Mouse (Mus musculus) urinary bladder, adult 18-20 months (tissue): Measurements from ENCODE around the gene Fam129c.

Experiments
- DNase-seq, 2 experiments: peaks; one replicate each; pipeline ENCODE4 v3.0.0; 2022; ENCODE audit warnings: low spot score in 2 of 2, mixed read lengths in 2 of 2

Gene Fam129c

DNA sequence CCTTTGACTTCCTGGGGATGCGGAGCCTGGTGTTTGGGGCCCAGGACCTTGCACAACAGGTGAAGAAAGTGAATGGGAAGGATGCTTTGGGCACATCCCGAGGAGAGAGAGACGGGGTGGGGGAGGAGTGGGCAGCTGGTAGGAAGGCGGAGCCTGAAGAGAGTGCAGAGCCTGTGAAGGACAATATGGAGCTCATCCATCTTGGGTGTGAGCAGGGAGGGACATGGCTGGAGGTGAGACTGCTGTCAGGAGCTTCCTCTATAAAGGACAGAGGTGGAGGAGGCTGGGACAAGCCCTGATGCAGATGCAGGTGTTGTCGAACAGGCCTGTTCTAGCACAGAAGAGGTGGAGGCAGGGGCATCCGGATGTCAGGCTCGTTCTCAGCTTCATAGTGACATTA, 6.6 kb downstream of the Fam129c start:
- no peak for DNase-seq

DNA sequence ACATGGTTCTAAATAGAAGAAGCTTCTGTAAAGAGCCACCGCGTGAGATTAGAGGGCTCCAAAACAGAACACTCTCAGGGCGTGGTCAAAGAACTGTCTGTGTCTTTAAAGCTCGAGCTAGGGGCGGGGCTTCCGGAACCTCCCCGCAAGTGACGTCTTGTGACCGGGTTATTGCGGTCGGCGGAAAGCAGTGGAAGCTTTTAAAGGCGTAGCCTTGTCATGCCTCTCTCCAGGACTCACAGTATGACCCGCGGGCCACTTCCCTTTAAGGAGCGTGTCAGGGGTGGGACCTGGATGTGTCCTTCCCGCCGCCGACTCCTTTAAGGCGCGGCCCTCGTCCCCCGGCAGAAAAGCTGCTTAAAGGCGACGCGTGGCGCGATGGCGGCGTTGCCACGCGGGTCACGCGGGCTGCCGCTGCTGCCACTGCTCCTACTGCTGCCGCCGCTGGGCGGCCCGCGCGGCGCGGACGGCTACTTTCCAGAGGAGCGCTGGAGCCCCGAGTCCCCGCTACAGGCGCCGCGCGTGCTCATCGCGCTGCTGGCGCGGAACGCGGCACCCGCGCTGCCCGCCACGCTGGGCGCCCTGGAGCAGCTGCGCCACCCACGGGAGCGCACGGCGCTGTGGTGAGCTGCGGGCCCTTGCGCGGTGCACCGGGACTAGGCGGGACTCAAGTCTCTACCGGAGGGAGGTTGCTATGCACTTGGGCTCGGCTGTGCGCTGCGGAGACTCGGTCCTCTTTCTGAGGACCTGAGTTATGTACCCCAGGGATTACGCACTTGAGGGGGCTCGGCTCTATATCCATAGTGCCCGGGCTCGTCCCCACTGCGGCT, 13.6 kb downstream of the Fam129c start, which contains the start of gene Colgalt1:
Colgalt1 (plus strand) TSS at position 177 of the 830 bp plus-strand sequence.
- peak; percentile 80 to 96 for DNase-seq

DNA sequence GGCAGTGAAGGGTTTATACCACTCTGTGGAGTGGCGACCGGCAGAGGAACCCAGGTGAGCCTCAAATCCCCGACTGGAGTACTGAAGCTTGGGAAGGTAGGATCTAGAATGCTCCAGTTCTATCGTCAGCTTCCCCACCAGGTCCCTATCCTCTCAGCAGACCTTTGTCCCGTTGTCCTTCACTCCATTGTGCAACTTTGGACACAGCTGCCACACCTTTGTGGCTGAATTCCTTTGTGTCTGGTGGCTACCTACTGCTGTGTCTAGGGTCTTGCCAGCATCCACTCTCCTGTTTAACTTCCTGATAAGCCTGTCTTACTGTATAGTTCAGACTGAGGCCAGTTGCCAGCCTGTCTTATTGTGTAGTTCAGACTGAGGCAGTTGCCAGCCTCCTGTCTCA, 14.7 kb downstream of the Fam129c start:
- no peak for DNase-seq

DNA sequence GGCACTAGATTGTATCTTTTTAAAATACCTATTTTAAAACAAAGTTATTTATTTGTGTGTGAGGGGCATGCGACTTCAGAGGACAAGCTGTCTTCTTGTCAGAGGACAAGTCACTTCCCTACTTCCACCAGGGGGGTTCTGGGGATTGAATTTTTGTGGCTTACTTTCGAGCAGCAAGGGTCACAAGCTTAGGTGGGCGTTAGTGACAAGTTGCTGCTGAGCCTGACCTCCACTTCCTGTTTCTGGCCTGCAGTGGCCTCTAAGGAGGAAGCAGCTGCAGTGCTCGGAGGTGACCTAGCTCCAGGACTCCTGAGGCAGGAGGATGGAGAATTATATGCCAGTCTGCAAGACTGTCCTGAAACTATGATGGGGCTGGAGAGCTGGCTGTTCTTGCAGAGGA, 16.0 kb downstream of the Fam129c start:
- DNase-seq: no peak

DNA sequence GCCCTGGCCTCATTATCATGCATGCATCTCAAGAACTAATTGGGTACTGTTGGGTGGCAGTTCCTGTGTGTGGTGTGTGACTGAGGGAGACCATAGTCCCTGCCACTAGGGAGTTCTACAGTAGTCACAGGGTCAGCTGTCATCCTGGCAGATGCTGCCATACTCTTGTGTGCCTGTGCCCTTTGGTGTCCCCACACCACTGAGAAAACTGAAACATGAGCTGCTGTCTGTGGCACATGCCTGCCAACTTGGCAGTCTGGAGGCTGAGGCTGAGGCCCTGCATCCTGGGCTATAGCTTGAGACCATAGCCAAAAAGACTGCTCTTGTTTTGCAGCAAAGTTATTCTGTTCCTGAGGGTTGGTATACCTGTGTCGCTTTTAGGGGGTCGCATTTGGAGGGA, 22.3 kb downstream of the Fam129c start:
- no peak for DNase-seq

DNA sequence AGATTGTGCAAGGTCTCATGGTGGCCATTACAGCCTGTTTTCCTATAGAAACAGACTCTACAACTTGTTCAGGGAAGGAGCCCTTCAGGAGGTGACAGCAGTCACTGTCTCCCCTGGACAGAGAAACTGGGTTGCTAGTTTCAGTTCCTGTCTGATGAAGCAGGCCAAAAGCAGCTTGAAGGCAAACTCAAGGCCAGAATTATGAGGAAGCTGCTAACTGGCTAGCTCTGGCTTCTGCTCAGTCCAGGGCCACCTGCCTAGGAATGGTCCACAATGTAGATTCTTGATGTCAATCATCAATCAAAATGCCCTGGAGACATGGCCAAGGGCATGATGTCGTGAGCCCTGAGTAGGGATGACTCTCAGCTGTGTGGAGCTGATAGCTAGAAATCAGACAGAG, 27.6 kb downstream of the Fam129c start:
- no peak for DNase-seq

DNA sequence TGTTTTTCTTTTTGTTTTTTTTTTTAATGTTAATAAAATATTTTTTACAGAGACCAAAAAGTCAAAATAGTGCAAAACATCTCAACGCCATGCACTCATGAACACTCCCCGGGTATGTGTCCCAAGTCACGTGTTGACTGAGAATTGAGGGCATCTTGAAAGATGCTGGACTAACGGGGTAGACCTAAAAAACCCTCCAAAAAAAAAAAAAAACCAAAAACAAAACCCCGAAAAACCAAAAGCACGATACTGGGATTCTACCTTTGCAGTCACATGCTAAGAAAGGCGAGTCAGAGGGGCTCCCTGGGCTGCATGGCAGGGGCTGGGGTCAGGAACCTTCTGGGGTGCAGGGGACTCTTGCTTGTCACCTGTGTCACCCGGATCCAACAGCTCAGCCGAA, 29.3 kb downstream of the Fam129c start:
- DNase-seq: no peak

DNA sequence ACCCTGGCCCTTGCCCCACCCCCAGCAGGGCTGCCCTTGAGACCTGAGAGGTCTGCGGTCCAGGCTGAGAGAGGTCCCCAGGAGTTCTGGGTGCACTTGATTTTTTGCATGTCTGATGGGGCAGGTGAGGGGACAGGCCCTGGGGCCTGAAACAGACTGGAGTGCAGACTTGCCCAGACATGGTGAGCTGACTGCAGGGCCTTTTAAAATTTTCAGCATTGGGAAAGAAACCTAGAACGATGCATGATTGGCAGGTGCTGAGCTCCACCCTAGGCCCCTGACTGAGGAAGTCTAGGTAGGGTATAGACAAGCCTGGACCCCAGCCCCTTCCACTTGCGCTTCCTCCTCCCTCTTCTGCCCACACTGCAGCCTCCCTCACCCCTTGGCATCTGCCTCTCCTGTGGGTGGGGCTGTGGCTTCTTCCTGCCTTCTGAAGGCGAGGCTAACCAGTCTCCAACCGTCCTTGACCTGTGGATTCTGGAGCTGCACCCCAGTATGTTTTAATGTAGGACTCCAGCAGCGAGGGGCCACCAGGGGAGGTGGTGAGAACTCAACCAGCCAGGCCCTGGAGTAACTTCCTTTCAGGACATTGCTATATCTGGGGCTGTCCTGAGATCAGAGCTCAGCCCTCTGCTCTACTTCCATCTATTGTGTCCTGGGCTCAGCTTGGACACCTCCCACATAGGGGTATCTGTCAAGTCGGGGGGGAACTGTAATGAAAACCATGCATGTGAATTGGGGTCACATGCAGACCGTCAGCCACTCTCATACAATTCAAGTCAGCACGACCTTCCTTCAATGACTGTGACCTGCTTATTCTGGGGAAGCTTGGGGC, 30.0 kb downstream of the Fam129c start:
- DNase-seq: no peak

DNA sequence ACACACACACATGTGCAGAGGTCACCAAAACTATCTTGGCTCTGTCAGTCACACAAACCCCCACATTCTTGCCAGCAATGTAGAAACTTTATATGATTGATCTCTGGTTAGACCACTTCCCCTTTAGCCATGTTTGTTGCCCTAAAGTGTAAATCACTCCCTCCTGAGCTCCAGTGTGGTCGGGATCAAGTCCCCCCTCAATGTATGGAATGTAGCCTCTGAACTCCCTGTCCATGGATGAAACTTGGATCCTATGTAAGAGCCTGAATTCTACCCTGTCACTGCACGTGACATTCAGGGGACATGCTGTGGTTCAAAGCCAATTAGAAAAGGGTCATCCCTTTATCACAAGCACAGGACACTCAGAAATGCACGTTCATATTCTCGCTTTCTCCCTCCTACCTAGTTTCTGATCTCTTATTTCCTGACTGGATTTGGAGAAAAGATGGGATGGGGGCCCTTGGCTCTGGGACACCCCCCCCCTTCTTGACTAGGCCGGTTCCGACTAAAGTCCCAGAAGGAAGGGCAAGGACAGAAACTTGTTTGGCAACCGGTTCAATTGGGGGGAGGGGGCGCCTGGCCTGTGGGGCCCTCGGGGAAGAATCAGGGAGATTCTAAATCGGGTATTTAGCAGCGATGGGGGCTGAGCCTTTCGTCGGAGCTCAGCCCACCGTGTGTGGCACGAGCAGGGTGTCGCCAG, 31.1 kb downstream of the Fam129c start:
- DNase-seq: no peak

DNA sequence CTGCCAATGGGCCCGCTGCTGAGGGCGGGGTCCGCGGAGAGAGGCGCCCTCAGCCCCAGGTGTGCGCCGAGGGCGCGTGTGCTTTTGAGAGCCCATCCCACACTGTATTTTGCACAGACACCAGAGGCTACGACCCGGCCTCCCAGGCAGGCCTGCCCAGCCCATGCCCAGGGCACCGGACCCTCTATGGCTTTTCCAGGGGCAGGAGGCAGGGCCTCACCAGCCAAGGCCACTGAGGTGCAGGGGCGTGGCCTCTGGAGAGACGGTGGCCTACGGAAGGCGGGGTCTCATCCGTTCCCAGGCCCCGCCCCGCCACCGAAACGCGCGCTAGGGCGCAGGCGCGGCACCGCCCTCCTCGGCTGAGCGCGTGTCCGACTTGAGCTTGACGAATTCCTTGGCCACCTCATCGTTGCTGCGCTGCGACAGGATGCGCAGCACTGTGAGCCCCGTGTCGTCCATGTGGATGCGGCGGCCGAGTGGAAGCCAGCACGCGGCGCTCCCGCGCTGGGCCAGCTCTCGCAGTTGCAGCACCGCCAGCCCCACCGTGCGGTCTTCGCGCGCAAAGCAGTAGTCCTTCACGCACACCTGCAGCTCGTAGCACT, 31.7 kb downstream of the Fam129c start:
- DNase-seq: peak; percentile 90 to 95

DNA sequence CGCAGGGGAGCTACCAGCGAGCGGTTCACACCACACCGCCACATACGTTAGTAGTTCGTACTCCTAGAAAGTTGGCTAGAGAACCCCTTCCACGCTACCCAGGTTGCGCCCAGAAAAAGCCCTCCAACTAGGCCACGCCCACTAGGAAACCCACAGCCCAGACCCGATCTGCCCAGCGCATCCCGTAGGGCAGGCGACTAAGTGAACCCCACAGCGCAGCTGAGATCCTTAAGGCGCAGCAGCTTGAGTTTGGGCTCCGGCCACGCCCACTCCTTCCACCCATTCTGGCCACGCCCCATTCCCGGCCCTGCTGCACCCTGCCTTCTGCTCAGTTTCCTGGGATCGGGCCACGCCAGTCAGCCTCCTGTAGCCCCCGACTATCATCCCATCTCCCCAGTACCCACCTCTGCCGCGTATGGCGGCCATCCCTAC, 32.3 kb downstream of the Fam129c start:
- peak; percentile 31 to 49 for DNase-seq

DNA sequence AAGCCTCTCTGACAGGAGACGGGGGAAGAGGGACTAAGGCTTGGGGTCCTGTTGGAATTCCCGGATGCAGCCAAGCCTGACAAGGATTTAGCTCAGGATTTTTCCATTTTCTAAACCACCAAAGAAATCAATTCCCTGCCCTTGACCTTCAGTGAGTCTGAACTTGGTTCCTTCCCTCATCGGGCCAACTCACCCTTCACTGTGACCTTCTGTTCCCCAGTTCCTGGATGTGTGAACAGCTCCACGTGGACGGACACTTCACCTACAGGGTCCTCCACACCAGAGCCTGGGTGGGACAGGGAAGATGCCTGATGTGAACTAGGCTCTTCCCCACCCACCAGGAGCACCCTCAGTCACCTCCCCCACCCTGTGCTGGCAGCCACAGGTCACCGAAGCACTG, 33.3 kb downstream of the Fam129c start:
- DNase-seq: no peak

DNA sequence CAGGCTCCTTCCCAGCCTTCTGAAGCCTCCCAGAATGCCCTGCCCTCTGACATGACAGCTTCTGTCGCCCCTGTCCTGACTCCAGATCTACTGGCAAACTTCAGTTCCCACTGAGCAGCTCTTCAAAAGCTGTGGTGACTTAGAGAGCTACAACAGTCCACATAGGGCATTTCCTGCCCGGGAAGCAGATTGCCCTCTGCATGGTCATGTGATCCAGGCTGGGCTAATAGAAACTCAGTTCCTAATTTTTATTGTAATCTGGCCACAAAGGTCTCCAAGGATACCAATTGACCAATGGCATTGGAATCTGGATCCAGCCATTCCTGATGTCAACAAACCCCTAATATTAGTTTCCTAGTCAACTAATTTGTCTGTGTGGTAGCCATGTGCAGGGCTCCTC, 34.4 kb downstream of the Fam129c start:
- no peak for DNase-seq

DNA sequence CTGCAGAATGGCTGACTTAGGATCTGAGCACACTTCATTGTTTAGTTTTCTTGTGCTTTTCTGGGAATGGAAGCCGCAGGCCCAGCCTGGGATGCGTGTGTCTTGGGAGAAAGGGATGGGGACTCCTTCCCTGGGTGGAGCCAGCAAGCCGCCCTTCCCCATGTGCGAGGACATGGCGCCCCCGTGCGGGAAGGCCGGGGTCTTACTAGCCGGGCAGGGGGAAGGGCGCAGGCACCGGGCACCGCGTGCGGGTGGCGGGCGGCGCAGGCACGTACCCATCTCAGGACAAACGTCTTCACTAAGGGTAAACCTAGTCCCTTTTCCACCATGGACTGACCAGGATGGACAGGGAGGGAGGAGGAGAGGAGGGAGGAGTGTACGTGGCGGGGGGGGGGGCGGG, 35.7 kb downstream of the Fam129c start:
- peak in 1 of 2 experiments; percentile 37 for DNase-seq

DNA sequence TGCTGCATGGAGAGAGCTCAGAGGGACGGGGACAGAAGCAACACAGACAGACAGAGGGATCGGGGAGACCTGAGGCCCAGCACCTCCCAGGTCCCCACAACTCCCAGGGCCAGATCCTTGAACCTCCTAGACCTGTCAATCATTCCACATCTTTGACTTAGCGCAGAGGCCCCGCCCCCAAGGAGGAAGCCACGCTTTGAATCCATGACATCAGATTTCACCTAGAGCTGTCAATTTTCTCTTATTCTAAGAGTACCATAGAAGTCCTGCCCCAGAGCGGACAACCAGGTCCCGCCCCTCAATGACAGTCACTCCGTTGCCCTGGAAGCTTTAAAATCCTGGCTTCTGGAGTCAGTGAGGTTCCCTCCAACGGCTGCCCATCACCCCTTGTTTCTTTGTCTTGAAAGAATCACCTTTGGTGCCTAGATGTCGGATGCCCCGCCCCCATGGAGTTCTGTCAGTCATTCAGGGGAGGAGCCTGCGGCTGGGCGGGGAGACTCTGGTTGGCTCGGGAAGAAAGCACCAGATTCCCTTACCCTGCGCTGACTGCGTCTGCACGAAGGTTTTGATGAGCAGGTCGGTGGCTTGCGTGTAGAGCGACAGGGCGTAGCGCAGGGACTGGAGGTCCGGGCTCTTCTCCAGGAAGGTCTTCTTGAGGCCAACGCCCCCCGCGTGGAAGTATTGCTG, 36.7 kb downstream of the Fam129c start:
- peak; percentile 34 to 51 for DNase-seq

DNA sequence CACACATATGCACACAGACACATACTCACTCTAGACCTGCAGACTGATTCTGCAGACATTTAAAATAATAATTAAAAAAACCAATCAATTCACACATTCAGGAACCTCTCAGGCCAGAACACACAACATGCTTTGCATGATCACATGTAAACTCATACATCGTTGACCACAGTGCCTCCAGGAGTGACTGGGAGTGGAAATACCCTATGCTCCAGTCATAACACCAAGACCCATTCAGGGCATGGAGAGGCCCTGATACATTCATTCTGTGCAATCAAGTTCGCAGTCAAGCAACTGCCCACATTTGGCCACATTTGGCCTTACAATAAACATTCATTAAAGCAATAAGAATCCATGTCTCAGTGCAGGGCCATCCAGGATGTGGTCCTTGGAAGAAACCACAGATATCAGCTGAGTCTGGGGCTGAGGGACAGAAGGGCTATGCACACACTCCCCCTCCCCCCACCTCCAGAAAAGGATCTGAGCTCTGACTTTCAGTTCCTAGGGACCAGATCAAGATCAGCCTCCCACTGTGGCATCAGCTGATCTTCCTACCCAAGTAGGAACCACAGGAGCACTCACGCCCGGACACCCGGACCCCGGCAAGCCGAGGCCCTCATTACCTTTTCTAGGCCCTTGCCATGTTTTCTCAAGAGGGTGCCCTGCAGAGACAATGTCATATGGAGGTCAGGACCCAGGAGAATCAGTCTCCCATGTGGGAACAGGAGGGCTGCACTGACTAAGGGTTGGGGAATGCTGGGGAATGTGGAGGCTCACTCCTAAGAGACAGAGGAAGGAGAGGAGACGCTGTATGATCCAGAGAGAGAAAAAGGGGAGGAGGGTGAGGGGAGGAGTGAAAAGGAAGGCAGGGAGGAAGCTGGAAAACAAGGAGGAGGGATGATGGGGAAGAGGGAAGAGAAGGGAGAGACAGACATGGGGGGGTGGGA, 40.0 kb downstream of the Fam129c start:
- DNase-seq: no peak

DNA sequence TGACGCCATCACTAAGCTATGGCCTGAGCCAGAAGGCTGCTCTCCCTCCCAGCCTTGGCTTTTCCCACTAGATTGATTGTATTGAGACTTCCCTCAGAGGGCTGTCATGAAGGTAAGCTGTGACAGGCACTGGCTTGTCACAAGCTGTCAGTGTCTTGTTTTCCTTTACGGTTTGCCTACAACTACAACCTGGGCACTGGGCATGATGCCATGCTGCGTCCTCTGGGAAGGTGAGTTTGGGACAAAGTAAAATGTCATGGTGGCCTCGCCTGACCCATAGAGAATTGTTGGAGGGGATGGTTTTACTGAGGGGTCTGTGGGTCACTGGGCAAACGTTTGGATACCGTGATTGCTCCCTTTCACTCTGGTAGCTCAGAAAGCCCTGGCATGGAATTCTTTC, 40.9 kb downstream of the Fam129c start:
- DNase-seq: no peak

DNA sequence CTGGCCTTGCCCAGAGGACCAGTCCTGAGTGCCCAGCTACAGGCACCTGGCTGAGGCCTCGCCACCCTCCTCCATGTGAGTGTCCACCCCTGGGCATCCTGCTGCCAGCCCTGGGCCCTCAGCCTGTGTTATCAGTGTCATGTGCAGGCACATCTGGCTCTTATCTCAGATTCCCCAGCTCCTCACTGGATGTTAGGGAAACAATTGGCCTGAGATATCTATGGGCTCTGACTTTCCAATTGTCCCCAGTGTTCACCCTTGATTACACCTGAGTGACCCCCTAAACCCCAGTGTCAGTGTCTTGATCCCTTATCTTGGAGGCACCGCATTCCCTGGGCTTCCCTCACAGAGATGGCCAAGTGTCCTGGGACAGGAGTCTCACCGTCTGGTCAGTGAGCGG, 41.9 kb downstream of the Fam129c start:
- DNase-seq: no peak

DNA sequence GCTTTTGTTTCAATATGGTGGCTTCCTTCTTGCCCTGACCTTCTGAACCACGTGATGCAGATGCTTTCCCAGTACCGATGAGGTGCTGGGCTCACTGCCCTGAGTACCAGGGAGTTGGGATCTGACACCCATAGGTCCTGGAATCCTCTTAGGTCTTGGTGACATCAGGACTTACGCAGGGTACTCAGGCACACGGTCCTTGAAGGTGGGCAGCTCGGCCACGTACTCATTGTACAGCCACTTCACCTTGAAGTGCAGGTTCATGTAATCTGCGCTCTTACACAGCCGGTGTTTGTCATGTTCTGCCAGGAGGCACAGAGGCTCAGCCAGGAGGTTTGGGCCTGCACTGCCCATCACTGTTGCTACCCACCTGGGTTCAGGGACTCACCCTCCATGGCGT, 48.1 kb downstream of the Fam129c start:
- DNase-seq: no peak

DNA sequence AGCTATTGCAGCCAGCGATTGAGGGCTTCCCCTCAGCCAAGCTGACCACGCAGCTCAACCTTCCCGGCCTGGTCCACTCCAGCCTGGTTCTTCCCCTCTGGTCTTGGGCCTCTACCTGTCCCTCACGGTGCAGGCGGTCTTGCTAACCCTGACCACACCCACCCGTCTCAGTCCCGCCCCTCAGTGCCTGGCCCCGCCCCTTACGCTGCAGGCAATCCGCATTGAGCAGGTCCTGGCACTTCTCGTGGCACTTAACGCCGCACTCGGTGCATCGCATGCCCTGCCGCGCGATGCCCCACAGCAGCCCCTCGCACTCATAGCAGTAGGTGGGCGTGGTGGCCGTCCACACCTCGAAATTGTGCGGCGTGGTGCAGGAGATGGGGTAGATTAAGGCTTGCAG, 57.2 kb downstream of the Fam129c start:
- peak in 1 of 2 experiments; percentile 32 for DNase-seq
